Mouse (Mus musculus) midbrain, embryonic 15.5 days (tissue): Measurements from ENCODE around the gene H2afy2. TPM values are rescaled to one million over a fixed set of nuclear protein-coding genes. Genes with fewer than 3 reads are reported as not detected.

Experiments
- ATAC-seq: fragments of 200-750 bp; cut with Nextera tagmentation; replicated peaks from 2 replicates; pipeline ENCODE4 v1.8.0; 2017; ENCODE audit warnings: moderate TSS enrichment
- H3K27ac ChIP-seq: fragments of 300-500 bp; sonication (generic); 2 replicates; pipeline ENCODE4 v1.5.1; 2015; ENCODE audit warnings: mild to moderate bottlenecking, inconsistent platforms
- H3K27me3 ChIP-seq: fragments of 300-500 bp; sonication (generic); replicated peaks from 2 replicates; pipeline ENCODE4 v1.6.1; 2015; ENCODE audit warnings: inconsistent platforms
- H3K36me3 ChIP-seq: fragments of 300-500 bp; sonication (generic); replicated peaks from 2 replicates; pipeline ENCODE4 v1.6.1; 2015; ENCODE audit warnings: inconsistent platforms
- H3K4me1 ChIP-seq: fragments of 300-500 bp; sonication (generic); 2 replicates; pipeline ENCODE4 v1.6.1; 2015; ENCODE audit warnings: inconsistent platforms
- H3K4me2 ChIP-seq: fragments of 300-500 bp; sonication (generic); 2 replicates; pipeline ENCODE4 v1.6.1; 2015; ENCODE audit warnings: inconsistent platforms, mild to moderate bottlenecking, moderate library complexity
- H3K4me3 ChIP-seq: fragments of 300-500 bp; sonication (generic); 2 replicates; pipeline ENCODE4 v1.5.1; 2015; ENCODE audit warnings: mild to moderate bottlenecking, inconsistent platforms
- H3K9ac ChIP-seq: fragments of 300-500 bp; sonication (generic); 2 replicates; pipeline ENCODE4 v1.6.1; 2015; ENCODE audit warnings: mild to moderate bottlenecking, inconsistent platforms
- H3K9me3 ChIP-seq: fragments of 300-500 bp; sonication (generic); 2 replicates; pipeline ENCODE4 v1.6.1; 2016; ENCODE audit warnings: inconsistent platforms
- WGBS: fragments of 180-500 bp; shearing (Covaris S2); methylation state at CpG from one replicate; pipeline ENCODE4 v1.1.7; 2015; ENCODE audit warnings: mixed read lengths; 5-methylcytosine and 5-hydroxymethylcytosine counted together
- microRNA-seq: library from miRNA; unstranded; fragments of <30 nt; microRNA quantifications from one replicate; pipeline ENCODE4, GENCODE M21; 2016
- polyA plus RNA-seq: library from polyadenylated mRNA; unstranded; fragments of >200 nt; fragmentation: Nextera tagmentation; extraction: Ambion mirVana; gene quantifications from 2 replicates; pipeline ENCODE4 v1.2.1, GENCODE M21; 2015

The H2afy2 gene
- polyA plus RNA-seq, 1 experiment from 2014 or later = 327 TPM

DNA sequence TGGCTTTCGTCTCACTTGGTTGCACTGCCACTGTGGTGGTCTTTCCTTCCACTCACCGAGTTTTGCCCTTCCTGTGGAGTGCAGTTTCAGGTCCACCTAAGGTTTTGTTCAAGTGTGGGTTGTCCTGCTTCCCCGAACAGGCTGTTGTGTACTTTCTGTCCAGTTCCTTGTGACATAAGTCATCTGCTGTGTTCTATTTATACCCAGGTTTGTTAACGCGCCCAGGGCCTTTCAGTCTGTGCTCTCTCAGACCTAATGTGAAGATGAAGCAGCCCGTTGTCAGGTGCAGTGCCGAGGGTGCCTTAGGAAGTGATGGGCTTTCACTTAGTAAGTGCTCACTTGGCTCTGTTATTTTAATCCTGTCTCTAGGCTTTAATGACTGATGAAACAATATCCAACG lies 94.5 kb downstream of the H2afy2 start:
- Histone ChIP-seq H3K27me3 (no peaks in the 10 kb centered on the region), H3K4me1 (no peaks in the 10 kb centered on the region), H3K36me3 (peaks cover 65% of the 10 kb centered on the region), H3K4me3 (no peak overlapping the region), H3K9me3 (no peaks in the 10 kb centered on the region), H3K27ac (no peak overlapping the region), H3K4me2 (no peak overlapping the region), H3K9ac (no peak overlapping the region)
- no peak for ATAC-seq
- 93% methylated on average over 8 of the region's 8 CpGs for WGBS

Small RNAs within 50 kb of the gene (microRNA-seq; reads per million reads assigned to microRNA genes)
- not detected for gene Mir5108

Other genes with a start within 250 kb of the H2afy2 start
- 2.3 and 2.4 TPM in 2 replicates for gene Npffr1, start 188.7 kb downstream of the H2afy2 start, polyA plus RNA-seq
- gene Ppa1, start 135.6 kb downstream of the H2afy2 start, polyA plus RNA-seq = 209 and 210 TPM in 2 replicates
- 199 and 206 TPM in 2 replicates for gene Sar1a, start 103.8 kb downstream of the H2afy2 start, polyA plus RNA-seq
- gene Tysnd1, start 88.6 kb downstream of the H2afy2 start, polyA plus RNA-seq = 31.1 and 32.9 TPM in 2 replicates
- gene Aifm2, start 68.9 kb downstream of the H2afy2 start, polyA plus RNA-seq = 12.0 and 14.0 TPM in 2 replicates
- gene Col13a1, start 195.0 kb upstream of the H2afy2 start, polyA plus RNA-seq = 1.9 and 2.9 TPM in 2 replicates